In genomic region chr3:126827900-126828299, GRCm38 (mm10) we compare ENCODE assay signal across 17 mouse cellular contexts.
"Had no signal": no experiment of that assay in that cellular context is flagged by ENCODE, and none has a peak within 500 bp of the region (broad histone marks: within the 10 kb centered on the region; RNA-seq: fewer than 3 reads in every experiment).

No protein-coding gene starts in this region.

- H3K27ac ChIP-seq: limb, embryonic 12.5 days; limb, embryonic 15.5 days; liver, embryonic 14.5 days; midbrain, embryonic 10.5 days; midbrain, embryonic 13.5 days had no signal

- ATAC-seq: liver, postnatal 0 days; lung, postnatal 0 days; midbrain, embryonic 13.5 days; midbrain, embryonic 16.5 days had no signal

- H3K4me3 ChIP-seq: limb, embryonic 12.5 days; limb, embryonic 15.5 days; megakaryocyte, embryonic 14.5 days; midbrain, embryonic 10.5 days; midbrain, embryonic 13.5 days had no signal

- DNase-seq: kidney, adult 9 months; kidney, postnatal 14 days; kidney, postnatal 4 days; left cerebral cortex, postnatal 4 days; liver, postnatal 0 days; lung, embryonic 14.5 days; right cerebral cortex, postnatal 4 days; thymus, adult 18-20 months; thymus, postnatal 4 days had no signal

- H3K36me3 ChIP-seq: limb, embryonic 12.5 days; limb, embryonic 15.5 days; midbrain, embryonic 10.5 days; midbrain, embryonic 13.5 days had no signal
